Mouse (Mus musculus) mouse trophoblast stem cell (cell line): Measurements from ENCODE around the gene Zfp189.
"Not testable (repeated sequence)": the region's sequence is repeated elsewhere in the genome, so short reads cannot be mapped to it uniquely, and the experiment has no call there.

ENCODE experiments used
- in situ Hi-C, 2 experiments: fragments of 300-500 bp; cut with MseI, MboI; formaldehyde crosslinking; loops; 2 replicates in 1 of 2; 3 replicates in 1 of 2; pipeline ENCODE4 v1.15.1; 2025

Zfp189 gene

DNA sequence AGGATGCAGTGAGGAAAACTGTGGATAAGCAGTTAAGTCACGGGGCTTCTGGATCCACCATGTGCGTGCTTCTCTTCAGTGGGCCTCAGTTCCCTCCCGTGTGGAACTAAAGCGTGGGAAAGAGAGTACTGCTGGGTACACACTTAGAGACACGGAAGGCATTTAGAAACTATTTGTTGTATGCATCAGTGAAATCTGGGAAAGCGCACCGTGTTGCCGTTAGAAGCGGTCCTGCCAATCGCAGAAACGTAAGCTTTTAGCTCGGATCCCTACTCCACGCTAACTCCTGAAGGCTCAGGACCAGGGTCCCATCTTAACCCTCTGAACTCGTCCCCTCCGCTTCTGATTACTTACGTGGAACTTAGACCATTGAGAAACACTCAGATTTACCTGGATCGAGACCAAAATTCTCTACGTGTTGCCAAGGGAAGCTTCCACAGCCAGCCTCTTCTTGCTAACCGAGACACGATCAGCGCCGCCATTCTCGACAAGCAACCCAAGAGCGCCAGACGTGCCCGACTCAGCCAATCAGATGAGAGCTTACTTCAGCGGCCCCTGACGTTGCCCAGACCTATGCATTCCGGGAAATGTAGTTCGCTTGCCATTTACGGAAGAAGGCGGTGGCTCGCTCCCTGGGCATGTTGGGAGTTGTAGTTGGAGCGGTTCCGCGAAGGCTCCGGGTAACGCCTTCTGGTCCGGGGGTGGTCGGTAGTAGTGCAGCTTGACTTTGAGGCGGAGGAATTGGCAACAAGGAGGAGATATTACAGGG, at the start of gene Zfp189, which contains the start of gene Mrpl50:
TSS of gene Zfp189 (plus strand) at position 605 of the 769 bp plus-strand sequence.
TSS of gene Mrpl50 (minus strand) at position 522 of the 769 bp plus-strand sequence.
- in situ Hi-C loops, result no loop called here

DNA sequence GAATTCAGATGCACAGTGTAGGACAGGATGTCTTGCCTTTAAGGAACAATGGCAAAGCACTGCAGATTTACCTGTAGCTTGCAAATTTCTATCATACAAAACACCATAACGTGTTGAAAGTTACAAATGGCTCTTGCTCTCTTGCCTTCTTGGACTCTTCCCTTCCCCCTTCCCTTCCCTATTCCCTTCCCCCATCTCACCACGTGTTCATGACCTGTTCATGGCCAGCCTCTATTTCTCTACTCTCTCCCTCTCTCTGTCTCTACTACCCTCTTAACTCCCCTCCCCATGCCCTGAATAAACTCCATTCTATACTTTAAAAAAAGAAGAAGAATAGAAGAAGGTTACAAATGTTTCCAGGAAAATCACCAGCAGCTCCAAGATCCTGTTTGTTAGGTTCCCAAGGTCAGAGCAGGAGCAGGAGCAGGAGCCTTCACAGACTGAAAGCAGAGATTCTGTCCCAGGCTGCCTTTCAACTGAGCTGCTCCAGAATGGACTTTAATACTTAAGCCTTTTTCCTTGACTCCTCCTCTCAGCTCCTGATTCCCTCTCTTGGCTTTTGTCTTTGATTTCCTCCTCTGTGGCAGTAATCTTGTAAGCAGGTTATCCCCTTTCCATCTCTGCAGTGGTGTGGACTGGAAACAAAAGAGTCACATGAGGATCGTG, 47.4 kb upstream of the Zfp189 start, which contains the start of gene Acnat1:
TSS of gene Acnat1 (minus strand) at position 478 of the 666 bp plus-strand sequence.
- in situ Hi-C loops, result no loop called here

DNA sequence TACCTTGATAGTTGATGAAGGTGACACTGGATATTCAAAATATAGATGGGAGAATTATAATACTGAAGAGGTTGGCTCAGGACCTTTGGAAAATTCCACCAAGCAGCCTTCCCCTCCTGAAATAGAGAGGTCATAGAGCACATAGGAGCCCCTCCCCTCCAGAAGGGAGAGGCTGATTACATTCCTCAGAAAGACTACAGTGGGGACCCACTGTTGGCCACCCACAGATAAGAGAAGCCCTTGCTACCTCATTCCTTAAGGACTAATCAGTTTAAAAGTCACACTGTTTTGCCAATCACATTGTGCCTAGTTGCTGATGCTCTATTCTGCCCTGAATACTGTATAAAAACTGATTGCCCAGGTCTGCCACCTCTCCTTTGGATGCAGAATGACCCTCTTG, 46.4 kb upstream of the Zfp189 start:
- in situ Hi-C loops, result no loop called here

DNA sequence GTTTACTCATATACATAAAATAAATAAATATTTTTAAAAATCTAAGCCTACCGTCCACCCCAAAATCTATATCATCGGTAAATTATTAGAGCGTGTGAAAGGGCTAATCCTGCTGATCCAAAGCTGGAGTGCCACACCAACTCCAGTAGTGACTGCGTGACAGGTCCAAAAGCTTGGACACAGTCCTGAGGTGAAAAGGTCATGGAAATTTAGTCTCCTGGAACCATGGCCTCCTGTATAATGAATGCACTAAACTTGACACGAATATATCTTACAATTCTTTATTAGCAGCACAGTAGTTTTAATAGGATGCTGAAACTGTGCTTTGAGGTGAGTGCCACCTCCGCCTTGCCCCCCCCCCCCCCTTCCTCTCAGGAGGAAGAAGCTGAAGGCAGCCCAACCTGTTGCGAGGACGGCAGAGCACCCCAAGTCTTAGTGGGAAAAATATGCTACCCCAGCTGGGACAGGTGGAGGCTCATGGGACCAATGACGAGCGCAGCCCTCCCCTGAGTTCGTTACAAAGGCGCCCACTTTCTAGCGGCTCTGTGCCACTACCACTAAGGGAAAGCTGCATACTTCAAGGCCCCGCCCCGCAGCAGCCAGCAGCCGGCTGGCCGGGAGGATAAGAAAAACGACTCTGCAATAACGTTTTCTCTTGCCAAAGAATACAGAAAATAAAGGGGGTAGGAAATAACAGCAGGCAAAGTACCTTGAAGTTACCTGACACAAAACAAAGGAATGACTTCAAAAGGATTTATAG, 42.7 kb upstream of the Zfp189 start:
- in situ Hi-C loops, result no loop called here

DNA sequence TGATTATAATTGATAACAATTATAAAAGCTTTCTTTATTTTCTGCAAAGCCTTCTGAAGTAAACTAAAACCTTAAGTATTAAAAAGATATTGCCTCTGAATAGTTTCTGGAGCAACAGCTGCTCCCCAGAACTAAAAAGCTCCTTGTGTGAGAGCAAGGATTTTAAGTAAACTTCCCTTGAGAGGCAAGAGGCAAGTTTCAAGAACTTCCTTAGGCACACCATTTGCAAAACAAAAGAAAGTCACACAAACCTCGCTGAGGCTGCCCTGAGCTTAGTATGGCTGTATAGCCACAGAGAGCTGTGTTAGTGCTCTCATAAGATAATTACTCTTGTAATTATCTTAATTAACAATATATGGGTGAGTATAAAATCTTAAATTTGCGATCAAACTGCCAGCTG, 41.9 kb upstream of the Zfp189 start:
- in situ Hi-C loops, result not testable (repeated sequence)

DNA sequence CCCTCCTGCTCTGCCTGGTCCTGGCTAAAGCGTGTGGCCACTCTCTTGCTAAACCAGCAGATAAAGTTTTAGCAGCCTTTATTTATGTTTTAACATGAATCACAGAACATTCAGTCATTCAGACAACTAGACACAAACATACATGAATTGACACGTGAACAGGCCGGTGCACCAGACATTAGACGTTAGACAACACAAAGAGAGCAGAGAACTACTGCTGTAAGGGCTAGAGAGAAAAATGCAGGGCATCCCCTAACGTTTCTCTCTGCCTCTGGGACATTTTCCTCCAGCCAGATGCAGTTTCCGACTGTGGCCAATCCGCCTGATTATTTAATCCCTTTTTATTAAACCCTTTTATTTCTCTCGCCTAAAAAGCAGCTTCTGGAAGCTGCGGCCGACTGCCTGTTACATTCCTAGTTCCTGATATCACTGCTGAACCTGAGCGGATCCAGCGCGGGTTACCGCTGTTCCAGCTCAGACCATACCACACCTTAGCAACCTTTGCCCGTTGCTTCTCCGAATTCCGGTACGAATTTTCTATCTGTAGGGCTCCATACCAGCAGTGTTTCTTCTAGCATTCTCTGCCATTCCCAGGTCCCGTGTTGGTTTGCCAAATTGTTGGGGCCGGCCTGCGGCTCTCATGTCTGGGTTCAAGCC, 40.7 kb upstream of the Zfp189 start:
- in situ Hi-C loops, result no loop called here

DNA sequence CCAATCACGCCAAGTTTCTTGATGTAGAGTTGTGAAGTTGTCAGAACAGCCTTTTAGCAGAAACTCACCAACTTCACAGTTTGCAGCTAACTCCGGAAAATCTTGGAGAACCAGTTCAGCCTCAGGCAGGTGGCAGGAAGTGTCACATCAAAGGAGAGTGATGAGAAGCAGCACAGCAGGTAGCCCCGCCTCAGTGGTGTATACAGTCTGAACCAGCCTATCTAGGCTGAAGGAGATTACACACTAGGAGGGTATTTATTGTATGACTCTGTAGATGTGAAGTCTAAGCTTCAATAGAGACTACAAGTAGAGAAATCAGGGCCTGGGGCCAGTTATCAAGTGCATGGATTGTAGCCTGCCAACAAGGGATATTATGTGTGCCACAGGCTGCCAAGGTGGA, 40.1 kb upstream of the Zfp189 start:
- in situ Hi-C loops, result no loop called here

DNA sequence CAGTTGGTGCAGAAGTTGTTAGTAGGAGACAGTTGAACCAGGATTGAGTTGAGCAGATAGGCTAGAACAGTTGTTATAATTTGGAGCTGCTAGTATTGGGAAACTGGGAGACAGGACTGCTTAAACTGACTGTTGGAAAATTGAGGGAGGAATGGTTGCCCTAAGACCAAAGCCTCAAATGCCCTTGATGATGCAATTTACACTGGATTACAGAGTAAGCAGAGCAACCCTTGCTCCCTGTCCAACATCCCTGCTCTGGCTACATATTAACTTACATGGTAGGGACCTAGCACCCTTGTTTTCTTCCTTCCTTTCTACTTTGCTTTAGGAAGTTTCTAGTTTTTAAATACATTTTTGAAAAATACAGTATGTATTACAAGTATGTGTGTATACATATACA, 35.5 kb upstream of the Zfp189 start:
- in situ Hi-C loops, result no loop called here

DNA sequence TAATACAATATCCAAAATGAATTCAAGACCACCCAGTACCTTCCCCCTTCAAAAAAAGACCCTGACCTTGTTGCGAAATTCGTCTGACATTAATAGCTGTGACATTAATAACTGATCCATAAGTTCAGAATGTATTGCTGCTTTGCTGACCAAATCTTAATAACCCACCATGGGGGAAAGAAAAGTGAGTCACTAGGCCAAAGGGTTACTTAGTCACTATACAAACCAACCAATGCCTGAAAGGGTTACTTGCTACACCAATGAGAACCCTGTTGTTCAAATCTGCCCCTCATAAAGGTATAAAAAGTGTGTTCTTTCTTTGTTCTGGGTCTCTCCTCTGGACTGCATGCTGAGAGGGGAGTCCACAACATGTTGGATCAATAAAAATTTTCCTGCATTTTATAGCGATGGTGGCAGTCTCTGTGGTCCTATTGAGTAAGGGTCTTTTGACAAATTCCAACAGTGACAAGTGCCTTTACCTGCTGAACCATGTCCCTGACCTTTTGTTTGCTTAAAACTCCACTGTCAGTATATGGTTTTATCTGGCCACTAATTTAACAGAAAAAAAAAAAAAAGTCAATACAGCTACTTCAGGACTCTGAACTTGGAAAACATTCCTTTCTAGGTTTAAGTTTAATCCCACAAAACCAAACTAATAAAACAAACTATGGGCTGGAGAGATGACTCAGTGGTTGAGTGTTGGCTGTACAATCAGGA, 34.9 kb upstream of the Zfp189 start:
- in situ Hi-C loops, result not testable (repeated sequence)

DNA sequence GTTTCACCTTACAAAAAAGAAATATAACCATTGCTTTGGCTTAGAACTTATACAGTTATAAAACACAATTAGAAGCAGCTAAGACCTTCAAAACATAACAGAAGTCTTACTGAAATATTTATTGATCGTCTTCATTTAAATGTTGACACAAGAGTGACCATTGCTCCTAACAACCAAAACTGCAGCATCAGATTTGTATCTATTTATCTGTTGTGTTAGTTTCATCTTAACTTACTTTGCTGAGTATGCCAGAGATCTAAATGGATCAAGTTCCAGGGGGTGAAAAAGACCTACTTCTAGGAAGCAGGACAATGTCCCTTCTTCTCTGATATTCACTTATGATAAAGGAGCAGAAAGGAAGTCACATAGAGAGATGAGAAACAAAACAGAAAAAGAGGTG, 17.4 kb upstream of the Zfp189 start:
- in situ Hi-C loops, result no loop called here

DNA sequence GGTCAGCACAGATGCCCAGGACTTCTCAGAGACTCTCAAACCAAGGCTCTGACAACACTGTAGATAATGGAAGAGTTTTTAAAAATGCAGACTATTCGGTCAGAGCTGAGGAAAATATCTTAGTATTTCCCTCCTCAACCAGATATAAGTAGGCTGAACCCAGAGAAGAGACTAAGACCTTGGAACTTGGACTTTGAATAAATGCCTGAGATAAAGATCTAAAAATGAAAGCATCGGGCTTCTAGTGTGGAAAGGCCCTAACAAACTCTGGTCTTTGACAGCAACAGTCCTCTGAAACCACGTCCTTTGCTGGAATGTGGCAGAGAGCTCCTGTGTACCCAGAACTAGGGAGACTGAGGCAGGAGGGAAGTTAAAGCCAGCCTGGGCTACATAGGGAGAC, 14.6 kb upstream of the Zfp189 start, which contains the start of gene Baat:
TSS of gene Baat (minus strand) at position 172 of the 400 bp plus-strand sequence.
- in situ Hi-C loops, result no loop called here

DNA sequence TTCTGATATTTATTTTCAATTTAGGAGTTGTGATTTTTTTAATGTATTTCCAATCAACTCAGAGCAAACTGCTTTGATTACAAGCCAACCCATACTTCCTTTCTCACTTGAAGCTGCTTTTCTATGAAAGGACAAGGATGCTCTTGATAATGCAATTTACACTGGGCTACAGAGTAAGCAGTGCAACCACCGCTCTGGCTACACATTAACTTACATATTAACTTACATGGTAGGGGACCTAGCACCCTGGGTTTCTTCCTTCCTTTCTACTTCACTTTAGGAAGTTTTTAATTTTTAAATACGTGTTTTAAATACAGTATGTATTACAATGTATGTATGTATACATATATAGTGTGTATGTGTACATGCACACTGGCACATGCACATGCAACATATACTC, 11.8 kb upstream of the Zfp189 start:
- in situ Hi-C loops, result no loop called here

DNA sequence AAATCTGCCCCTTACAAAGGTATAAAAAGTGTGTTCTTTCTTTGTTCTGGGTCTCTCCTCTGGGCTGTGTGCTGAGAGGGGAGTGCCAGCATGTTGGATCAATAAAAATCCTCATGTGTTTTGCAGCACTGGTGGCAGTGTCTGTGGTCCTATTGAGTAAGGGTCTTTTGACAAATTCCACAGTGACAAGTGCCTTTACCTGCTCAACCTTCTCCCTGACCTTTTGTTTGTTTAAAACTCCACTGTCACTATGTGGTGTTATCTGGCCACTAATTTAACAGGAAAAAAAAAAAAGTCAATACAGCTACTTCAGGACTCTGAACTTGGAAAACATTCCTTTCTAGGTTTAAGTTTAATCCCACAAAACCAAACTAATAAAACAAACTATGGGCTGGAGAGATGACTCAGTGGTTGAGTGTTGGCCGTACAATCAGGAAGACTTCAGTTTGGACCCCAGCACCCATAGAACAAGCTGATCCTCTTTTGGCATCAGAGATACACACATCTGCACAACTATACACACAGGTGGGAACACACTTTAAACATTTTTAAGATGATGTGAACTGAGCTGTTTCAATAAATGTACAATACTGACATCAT, 10.6 kb upstream of the Zfp189 start:
- in situ Hi-C loops, result not testable (repeated sequence)

DNA sequence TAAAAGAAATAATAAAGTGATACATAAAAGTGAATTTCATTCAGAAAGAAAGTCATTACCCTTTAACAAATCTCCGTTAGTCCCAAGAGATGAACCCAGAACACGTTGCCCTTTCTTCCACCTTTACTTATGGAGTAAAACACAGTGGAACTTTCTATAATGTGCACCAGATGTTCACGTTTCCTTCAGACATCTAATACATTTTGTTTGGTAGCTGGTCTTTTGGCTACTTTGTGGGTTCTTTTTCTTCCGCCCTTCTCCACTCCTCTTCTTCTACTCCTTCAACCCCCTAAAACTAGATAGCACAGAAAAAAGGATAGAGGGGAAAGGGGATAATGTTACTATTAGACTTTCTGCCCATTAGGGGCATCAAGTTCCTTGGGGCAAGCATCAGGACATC, 8.3 kb upstream of the Zfp189 start:
- in situ Hi-C loops, result no loop called here

DNA sequence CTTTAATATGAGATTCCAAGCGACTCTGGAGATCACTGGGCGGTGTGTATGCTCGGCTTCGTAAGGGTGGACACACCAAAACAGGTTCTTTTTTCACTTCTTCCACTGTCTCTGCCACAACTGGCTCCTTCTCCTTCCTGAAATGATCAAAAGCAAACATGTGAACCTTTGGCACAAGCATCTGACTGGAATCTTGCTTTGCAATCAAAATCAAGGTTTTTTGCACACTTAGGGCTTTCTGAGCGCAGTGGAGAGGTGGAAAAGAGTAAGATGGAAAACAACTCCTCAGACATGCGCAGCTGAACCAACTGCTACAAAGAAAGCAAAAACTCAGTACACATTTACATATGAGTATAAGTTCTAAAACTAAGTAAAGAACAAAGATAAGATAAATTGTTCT, 6.5 kb upstream of the Zfp189 start:
- in situ Hi-C loops, result no loop called here

DNA sequence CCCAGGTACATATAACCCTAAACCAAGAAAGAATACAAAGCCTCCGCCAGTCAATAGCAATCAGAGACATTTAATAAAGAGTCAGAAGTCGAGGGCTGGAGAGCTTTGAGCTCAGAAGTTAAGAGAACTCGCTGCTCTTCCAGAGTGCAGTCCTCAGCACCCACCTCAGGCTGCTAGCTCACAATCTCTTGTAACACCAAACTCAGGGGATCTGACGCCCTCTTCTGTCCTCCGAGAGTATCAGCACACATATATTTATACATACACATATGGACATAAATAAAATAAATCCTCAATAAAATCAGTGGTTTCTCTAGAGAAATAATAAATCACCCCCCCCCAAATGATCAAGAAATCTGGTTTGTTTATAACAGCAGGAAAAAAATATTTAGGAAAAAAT, 1.5 kb upstream of the Zfp189 start:
- in situ Hi-C loops, result no loop called here

DNA sequence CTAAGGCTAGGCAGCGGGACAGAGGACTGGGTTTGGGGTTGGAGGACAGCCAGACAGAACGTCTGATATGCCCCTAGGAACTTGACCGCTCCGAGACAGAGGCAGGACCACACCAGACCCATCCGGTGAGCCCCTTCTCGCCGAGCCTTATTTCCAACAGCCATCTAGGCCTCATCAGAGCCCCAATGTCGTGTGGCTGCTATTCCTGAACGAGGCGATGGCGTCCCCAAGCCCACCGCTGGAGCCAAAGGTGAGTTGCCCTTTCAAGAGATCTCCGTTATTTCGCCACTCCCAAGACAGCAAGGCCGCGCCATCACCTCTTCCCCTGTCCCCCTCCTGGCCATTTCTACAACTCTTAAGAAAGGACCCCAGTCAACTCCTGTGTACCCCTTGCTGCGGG, 370 bp downstream of the Zfp189 start:
- in situ Hi-C loops, result no loop called here

DNA sequence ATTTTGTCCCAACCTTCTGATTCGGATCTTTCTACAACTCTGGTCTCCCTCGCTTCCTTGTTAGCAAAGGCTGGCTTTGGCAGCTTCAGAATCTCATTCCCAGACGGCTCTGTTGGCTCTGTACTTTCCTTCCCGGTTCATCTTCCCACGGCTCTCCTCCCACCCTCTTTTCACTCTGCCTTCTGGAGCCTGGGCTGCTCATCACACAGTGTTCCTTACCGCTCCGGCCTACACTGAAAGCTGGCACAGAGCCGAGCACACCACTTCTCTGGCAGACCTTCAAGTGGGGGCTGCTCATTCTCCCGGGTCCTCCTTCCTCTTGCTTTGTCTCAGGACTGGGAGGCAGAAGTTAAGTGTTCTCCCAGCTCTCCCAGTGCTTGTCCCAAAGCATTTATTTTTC, 1.6 kb downstream of the Zfp189 start:
- in situ Hi-C loops, result no loop called here

DNA sequence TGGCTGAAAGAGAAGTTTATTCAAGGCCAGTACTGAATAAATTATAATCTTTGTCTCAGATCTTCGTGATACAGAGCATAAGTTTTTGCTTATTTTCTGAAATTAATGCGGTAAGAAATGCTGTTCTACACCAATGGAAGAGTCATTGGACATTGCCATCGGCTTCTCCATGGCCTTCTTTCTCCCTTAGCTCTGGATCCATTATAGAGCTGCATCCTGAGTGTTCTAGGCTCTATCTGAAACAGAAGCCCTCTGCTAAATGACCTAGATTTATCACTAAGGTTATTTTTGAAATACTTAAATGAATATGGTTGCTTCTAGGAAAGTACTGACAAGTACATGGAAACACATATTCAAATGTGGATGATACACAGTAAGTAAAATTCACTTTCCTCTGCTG, 14.1 kb downstream of the Zfp189 start:
- in situ Hi-C loops, result no loop called here

DNA sequence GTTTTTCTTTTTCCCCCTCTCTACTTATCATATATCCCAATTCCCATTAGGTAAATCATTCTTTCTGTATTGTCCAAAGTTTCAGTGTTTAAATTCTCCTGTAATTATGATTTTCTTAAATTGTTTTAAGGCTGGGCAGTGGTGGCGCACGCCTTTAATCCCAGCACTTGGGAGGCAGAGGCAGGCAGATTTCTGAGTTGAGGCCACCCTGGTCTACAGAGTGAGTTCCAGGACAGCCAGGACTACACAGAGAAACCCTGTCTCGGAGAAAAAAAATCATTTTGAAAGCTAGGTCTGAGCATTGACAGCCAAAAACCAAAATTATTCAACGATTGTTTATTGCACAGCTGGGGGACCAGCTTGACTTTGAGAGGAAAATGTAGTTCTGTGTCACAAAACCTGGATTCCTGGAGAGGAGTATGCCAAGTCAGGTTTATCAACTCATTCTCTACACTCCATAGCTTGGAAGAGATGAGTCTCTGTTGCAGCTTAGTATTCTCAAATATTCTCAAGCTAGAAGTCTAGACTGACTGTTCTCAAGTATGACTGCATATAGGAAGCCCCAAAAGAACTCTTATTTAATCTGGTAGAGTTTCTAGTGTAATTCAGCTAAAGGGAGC, 14.8 kb downstream of the Zfp189 start:
- in situ Hi-C loops, result no loop called here
